Mouse (Mus musculus) erythroblast, embryonic 14.5 days (primary cell): ENCODE results near the gene Crabp2.

Experiments used
- GATA1 ChIP-seq: IDR thresholded peaks from 2 replicates; pipeline ENCODE4 v1.6.1; 2012; ENCODE audit warnings: low read length, inconsistent platforms, mixed read lengths
- TAL1 ChIP-seq: IDR thresholded peaks from 3 replicates; pipeline ENCODE4 v1.6.1; 2012; ENCODE audit warnings: low read length, inconsistent platforms, mixed read lengths

DNA sequence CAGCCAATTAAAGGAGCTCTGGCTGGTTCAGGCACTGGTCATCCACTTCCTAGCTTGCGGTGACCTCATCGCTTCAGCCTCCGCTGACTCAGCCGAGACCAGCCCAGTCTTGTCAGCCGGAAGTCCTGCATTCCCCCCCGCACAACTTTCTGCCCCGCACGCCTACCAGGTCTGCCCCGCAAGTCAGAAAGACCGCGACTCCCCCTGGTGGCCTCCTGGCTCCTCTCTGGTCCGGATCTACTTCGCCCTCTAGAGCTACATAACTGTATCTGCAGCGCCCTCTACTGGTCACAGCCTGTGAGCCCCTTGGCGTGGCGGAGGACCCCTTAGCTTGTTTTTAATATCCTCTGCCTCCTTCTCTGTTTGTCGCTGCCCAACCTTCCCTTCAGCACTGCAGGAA is 38.4 kb downstream of the Crabp2 start:
- no peak for TF ChIP-seq GATA1
- no peak for TF ChIP-seq TAL1
